Mouse (Mus musculus): ENCODE results near the gene Chp2. TPM values are rescaled to one million over a fixed set of nuclear protein-coding genes. Genes with fewer than 3 reads are reported as not detected.

Chp2 gene
- polyA plus RNA-seq, 1 experiment, result 13.4 TPM

DNA sequence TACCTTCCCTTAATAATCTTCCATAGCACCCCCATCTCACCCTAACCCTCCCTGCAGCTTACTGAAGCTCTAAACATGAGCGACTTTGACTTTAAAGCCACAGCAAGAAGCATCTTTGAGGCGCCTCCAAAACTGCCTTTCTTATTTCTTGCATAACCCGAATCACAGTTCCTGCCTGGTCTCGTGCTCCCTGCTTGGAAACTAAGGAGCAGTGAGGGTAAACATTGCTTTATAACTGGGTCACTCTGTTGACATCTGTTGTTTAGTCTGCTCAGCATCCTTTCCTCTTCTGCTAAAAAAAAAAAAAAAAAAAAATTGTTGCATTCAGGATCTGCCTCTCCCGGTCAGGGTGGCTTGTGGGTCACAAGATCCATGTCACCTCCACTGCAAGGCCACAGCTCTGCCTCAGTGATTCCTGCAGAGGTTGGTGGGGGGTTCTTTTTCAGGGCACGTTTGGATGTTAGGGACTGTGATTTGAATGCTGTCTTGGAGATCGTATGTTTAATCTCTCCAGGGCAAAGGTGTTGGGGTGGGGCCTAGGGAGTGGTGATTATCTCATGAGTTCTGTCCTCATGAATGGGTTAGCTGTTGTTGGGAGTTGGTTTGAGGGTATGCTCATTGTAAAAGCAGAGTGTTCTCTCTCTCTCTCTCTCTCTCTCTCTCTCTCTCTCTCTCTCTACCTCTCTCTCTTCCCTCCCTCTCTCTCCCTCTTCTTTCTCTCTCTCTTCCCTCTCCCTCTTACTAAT is 10.8 kb upstream of the Chp2 start:
- Histone ChIP-seq H3K4me1 (ENCODE audit: control insufficient read depth, insufficient read depth, low read length) (no peaks in the 10 kb centered on the region), H3K4me3 (ENCODE audit: control insufficient read depth, low read depth, low read length) (no peak overlapping the region), H3K27ac (ENCODE audit: control insufficient read depth, insufficient read depth, low read depth, low read length) (no peak overlapping the region), H3K36me3 (ENCODE audit: control insufficient read depth, insufficient read depth, low read length) (no peaks in the 10 kb centered on the region), H3K27me3 (ENCODE audit: control insufficient read depth, insufficient read depth, low read length) (no peaks in the 10 kb centered on the region)
- TF ChIP-seq CTCF (IDR thresholded peaks at IDR 0.05; ENCODE audit: control insufficient read depth, insufficient read depth, insufficient replicate concordance, low read depth, low read length) (no peak), POLR2A (IDR thresholded peaks at IDR 0.05; ENCODE audit: control insufficient read depth, low read depth, low read length) (no peak)

DNA sequence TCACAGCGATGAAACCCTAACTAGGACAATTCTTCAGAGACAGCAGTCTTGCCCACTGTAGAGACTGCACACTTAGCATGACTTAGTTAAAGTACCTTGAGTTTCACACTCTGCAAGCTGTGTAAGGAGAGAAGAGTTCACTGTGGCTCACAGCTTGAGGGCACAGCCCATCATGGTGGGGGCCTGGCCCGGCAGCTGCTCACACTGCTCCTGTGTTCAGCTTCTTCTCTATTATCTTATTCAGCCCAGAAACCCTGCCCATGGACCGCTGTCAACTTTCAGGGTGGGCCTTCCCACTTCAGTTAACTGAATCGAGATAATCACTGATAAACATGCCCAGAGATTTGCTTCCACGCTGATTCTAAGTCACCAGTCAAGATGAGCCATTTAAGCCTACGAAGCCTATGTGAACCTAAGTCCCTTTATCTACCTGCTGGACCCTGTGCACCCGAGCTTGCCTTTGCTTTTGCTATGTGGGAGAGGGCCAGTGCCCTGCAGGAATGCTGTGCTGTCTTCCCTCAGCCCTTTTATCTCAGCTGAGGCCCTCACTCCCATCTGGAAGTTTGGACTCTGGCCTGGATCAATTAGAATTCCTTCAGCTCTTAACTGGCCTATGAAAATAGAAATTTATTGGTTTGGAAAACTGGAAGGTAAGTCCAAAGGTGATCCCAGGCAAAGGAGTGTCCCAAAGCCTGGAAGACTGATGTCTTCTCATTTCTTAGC is 6.9 kb downstream of the Chp2 start:
- Histone ChIP-seq H3K27ac (ENCODE audit: control insufficient read depth, insufficient read depth, low read depth, low read length) (no peak overlapping the region), H3K4me1 (ENCODE audit: control insufficient read depth, insufficient read depth, low read length) (no peaks in the 10 kb centered on the region), H3K36me3 (ENCODE audit: control insufficient read depth, insufficient read depth, low read length) (no peaks in the 10 kb centered on the region), H3K4me3 (ENCODE audit: control insufficient read depth, low read depth, low read length) (no peak overlapping the region), H3K27me3 (ENCODE audit: control insufficient read depth, insufficient read depth, low read length) (no peaks in the 10 kb centered on the region)
- TF ChIP-seq CTCF (IDR thresholded peaks at IDR 0.05; ENCODE audit: control insufficient read depth, insufficient read depth, insufficient replicate concordance, low read depth, low read length) (no peak), POLR2A (IDR thresholded peaks at IDR 0.05; ENCODE audit: control insufficient read depth, low read depth, low read length) (no peak)

DNA sequence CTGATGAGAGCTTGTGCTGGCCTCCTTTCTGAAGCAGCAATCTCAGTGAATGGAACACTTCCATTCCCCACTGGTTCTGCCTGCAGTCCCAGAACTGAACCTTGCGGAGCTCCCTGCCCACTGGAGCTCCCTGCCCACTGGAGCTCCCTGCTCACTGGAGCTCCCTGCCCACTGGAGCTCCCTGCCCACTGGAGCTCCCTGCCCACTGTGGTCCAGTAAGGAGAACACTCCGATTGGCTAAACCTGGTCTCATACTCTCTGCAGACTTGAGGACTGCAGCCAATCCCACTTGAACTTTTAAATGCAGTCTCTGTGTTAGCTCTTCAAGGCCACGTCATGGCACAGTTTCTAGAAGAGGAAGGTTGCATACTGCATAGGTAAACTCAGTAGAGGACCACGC is 7.4 kb downstream of the Chp2 start:
- H3K27me3 ChIP-seq (ENCODE audit: control insufficient read depth, insufficient read depth, low read length), result no peaks in the 10 kb centered on the region
- H3K36me3 ChIP-seq (ENCODE audit: control insufficient read depth, insufficient read depth, low read length), result no peaks in the 10 kb centered on the region
- no peak overlapping the region for H3K27ac ChIP-seq (ENCODE audit: control insufficient read depth, insufficient read depth, low read depth, low read length)
- no peaks in the 10 kb centered on the region for H3K4me1 ChIP-seq (ENCODE audit: control insufficient read depth, insufficient read depth, low read length)
- H3K4me3 ChIP-seq (ENCODE audit: control insufficient read depth, low read depth, low read length), result no peak overlapping the region
- no peak for TF ChIP-seq CTCF (IDR thresholded peaks at IDR 0.05; ENCODE audit: control insufficient read depth, insufficient read depth, insufficient replicate concordance, low read depth, low read length)
- TF ChIP-seq POLR2A (IDR thresholded peaks at IDR 0.05; ENCODE audit: control insufficient read depth, low read depth, low read length), result no peak

- Histone ChIP-seq H3K36me3 (ENCODE audit: control insufficient read depth, insufficient read depth, low read length) (no peaks in the 10 kb centered on the region), H3K4me3 (ENCODE audit: control insufficient read depth, low read depth, low read length) (no peak overlapping the region), H3K27me3 (ENCODE audit: control insufficient read depth, insufficient read depth, low read length) (no peaks in the 10 kb centered on the region), H3K4me1 (ENCODE audit: control insufficient read depth, insufficient read depth, low read length) (no peaks in the 10 kb centered on the region), H3K27ac (ENCODE audit: control insufficient read depth, insufficient read depth, low read depth, low read length) (no peak overlapping the region)
- TF ChIP-seq POLR2A (IDR thresholded peaks at IDR 0.05; ENCODE audit: control insufficient read depth, low read depth, low read length), result no peak
- TF ChIP-seq CTCF (IDR thresholded peaks at IDR 0.05; ENCODE audit: control insufficient read depth, insufficient read depth, insufficient replicate concordance, low read depth, low read length), result no peak
These were observed 10.0 kb downstream of the Chp2 start for GRCm38 (mm10) chr7:122229306-122229705.

GRCm38 (mm10) chr7:122229916-122230315 is 10.6 kb downstream of the Chp2 start:
- Histone ChIP-seq H3K27me3 (ENCODE audit: control insufficient read depth, insufficient read depth, low read length) (no peaks in the 10 kb centered on the region), H3K27ac (ENCODE audit: control insufficient read depth, insufficient read depth, low read depth, low read length) (no peak overlapping the region), H3K4me1 (ENCODE audit: control insufficient read depth, insufficient read depth, low read length) (no peaks in the 10 kb centered on the region), H3K4me3 (ENCODE audit: control insufficient read depth, low read depth, low read length) (no peak overlapping the region), H3K36me3 (ENCODE audit: control insufficient read depth, insufficient read depth, low read length) (no peaks in the 10 kb centered on the region)
- TF ChIP-seq POLR2A (IDR thresholded peaks at IDR 0.05; ENCODE audit: control insufficient read depth, low read depth, low read length), result no peak
- TF ChIP-seq CTCF (IDR thresholded peaks at IDR 0.05; ENCODE audit: control insufficient read depth, insufficient read depth, insufficient replicate concordance, low read depth, low read length), result no peak

- H3K36me3 ChIP-seq (ENCODE audit: control insufficient read depth, insufficient read depth, low read length), result no peaks in the 10 kb centered on the region
- H3K27ac ChIP-seq (ENCODE audit: control insufficient read depth, insufficient read depth, low read depth, low read length), result no peak overlapping the region
- H3K4me3 ChIP-seq (ENCODE audit: control insufficient read depth, low read depth, low read length), result no peak overlapping the region
- no peaks in the 10 kb centered on the region for H3K4me1 ChIP-seq (ENCODE audit: control insufficient read depth, insufficient read depth, low read length)
- H3K27me3 ChIP-seq (ENCODE audit: control insufficient read depth, insufficient read depth, low read length), result no peaks in the 10 kb centered on the region
- no peak for TF ChIP-seq CTCF (IDR thresholded peaks at IDR 0.05; ENCODE audit: control insufficient read depth, insufficient read depth, insufficient replicate concordance, low read depth, low read length)
- no peak for TF ChIP-seq POLR2A (IDR thresholded peaks at IDR 0.05; ENCODE audit: control insufficient read depth, low read depth, low read length)
These were observed 11.6 kb downstream of the Chp2 start for GRCm38 (mm10) chr7:122230866-122231265.

DNA sequence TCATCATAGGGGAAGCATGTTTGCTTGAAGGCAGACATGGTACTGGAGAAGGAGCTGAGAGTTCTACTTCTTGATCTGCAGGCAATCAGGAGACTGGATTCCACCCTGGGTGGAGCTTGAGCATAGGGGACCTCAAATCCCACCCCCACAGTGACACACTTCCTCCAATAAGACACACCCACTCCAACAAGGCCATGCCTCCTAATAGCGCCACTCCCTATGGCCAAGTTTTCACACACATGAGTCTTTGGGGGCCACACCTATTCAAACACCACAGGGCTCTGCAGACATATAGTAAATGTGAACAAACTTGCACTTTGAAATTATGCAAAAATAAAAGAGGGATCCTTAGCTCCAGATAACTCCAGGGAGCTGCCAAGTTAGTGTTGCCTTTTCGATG is 19.6 kb downstream of the Chp2 start:
- no peak overlapping the region for H3K4me3 ChIP-seq (ENCODE audit: control insufficient read depth, low read depth, low read length)

More for the DNA sequence above, 19.6 kb downstream of the Chp2 start:
- Histone ChIP-seq H3K27me3 (ENCODE audit: control insufficient read depth, insufficient read depth, low read length) (no peaks in the 10 kb centered on the region), H3K36me3 (ENCODE audit: control insufficient read depth, insufficient read depth, low read length) (no peaks in the 10 kb centered on the region), H3K27ac (ENCODE audit: control insufficient read depth, insufficient read depth, low read depth, low read length) (no peak overlapping the region), H3K4me1 (ENCODE audit: control insufficient read depth, insufficient read depth, low read length) (no peaks in the 10 kb centered on the region)
- TF ChIP-seq CTCF (IDR thresholded peaks at IDR 0.05; ENCODE audit: control insufficient read depth, insufficient read depth, insufficient replicate concordance, low read depth, low read length) (no peak), POLR2A (IDR thresholded peaks at IDR 0.05; ENCODE audit: control insufficient read depth, low read depth, low read length) (no peak)
